Mouse (Mus musculus): ENCODE data around the gene Olfr180.

Gene Olfr180

GRCm38 (mm10) chr16:58929292-58929691, at the start of gene Olfr180:
Gene Olfr180, minus strand, starts transcription at chr16:58929392.
- no peak for DNase-seq (ENCODE audit: extremely low read depth, low read depth)

- no peak for DNase-seq (ENCODE audit: extremely low read depth, low read depth)
These were observed 537 bp downstream of the Olfr180 start, which contains the start of gene Olfr181 for GRCm38 (mm10) chr16:58928655-58929054. Gene Olfr181, minus strand, starts transcription at chr16:58928755.

- DNase-seq (ENCODE audit: extremely low read depth, low read depth): no peak
These were observed 37.2 kb downstream of the Olfr180 start, which contains the start of gene Olfr178 for GRCm38 (mm10) chr16:58891963-58892362. Gene Olfr178, minus strand, starts transcription at chr16:58892063.

DNA sequence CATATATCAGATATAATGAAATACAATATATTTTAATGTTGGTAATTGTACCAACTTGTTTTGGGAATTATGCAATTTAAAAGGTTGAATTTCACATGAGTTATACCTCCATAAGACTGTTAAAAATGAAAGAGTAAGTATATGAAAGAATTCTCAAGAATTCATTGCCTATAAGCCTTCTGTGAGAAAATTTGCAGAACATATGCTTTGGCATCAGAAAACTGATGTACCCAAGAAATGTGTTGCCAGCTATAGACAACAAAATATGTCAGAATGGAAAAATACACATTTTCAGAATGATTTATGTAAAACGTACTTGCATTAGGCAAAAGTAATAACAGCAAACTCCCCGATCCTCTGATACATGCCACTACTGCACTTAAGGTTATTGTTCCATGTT, 44.8 kb downstream of the Olfr180 start:
- no peak for DNase-seq (ENCODE audit: extremely low read depth, low read depth)

DNA sequence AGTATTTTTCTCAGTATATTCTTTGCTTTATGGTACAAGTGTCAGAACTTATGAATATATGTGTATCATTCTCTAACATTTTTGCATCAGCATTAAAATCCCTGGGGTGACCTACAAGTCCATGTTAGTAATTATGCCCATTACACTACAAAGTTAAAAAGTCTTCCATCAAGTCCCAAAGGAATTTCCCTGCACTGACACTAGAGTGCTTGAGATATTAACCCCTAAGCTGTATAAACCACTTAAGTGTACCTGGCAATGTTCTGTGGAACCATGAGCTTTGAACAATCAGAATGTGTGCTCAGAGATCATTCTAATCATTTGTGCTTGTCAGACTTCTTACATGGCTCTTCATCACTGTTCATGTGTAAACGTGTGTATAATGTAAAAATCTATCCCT, 54.5 kb downstream of the Olfr180 start, which contains the start of gene Olfr177:
Gene Olfr177 (minus strand): TSS at position 101 of the 400 bp plus-strand sequence.
- no peak for DNase-seq (ENCODE audit: extremely low read depth, low read depth)

Data from MEL-GATA-1-ER (cell line).